Mouse (Mus musculus) 3T3-L1 (cell line): Measurements from ENCODE around the gene Ptprt.
"Not testable (repeated sequence)": the region's sequence is repeated elsewhere in the genome, so short reads cannot be mapped to it uniquely, and the experiment has no call there.

Experiments used
- DNase-seq: peaks from one replicate; pipeline ENCODE4 v3.0.0-alpha.2; 2015; ENCODE audit warnings: low read depth, low spot score

The Ptprt gene

DNA sequence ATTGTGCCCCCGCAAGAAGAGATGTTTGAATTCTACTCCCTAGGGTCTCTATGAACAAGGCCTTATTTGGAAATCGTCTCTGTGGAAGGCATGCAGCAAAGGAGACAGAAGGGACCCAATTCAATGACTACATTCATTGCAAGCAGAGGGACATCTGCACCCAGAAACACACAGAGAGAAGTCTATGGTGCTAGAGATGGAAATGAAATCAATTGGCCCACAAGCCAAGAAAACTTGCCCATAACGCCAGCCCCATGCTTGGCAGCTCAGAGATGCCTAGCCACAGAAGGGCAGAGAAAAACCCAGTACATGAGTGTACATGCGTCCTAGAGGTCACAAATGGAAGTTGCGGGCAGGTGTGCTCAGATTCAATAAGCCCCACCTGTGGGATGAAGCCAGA is 443.1 kb downstream of the Ptprt start:
- DNase-seq, result no peak

DNA sequence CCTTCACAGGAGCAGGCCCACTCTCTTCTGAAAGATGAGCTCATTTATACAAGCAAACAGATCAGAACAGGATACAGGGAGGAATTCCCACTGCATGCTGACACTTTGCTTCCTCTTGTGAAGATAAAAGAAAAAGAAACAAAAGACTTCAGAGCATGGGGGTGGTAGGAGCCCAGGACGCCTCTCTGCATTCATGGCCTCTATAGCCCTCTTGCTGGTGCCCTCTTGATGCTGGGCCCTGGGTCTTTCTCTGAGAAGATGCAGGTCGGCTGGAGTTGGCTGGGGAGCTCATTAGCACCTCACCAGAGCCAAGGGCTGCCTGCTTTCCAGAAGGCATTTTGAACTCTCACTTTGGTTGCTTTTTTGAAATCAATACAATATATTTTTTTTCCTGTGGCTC is 448.6 kb downstream of the Ptprt start:
- DNase-seq, result no peak

GRCm38 (mm10) chr2:162210564-162210963 is 450.4 kb downstream of the Ptprt start:
- no peak for DNase-seq

- no peak for DNase-seq
Observed at GRCm38 (mm10) chr2:162197316-162197715, 463.6 kb downstream of the Ptprt start.

DNA sequence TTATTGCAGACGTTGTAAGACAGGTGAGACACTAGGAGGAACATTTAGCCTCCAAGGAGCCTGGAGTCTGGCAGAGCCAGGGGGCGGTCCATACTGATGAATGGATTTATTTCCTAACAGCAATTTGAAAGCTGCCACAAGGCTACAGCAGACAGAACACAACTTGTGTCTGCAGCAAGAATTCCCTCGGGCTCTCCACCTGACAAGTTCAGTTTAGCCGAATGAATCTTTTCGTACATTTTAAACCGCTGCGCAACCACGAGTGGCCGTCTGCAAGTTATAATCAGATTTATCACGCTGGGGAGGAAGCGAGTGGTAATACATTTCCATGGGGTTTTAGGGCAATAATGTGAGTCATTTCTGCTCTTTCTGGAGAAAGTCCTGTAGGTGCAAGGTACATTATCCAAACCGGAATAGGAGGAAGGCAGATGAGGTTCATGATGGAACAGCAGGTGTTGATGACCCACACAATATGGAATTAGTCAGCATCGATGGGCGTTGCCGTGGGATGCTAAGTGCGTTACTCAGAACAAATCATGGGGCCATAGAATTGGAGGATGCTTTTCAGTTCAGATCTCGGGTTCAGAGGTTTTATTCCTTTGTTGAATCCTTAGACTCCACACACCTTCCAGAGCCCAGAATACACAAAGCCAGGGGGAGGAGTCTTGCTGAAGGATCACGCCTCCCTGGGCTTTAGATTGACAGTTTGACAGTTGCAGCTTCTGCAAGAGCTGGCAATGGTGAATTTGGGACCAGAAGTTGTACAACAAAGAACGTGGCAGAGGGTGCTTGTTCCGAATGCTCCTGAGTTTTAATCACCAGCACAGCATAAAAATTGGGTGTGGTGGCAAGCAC is 478.1 kb downstream of the Ptprt start:
- no peak for DNase-seq

GRCm38 (mm10) chr2:162181826-162182225 is 479.1 kb downstream of the Ptprt start:
- no peak for DNase-seq

GRCm38 (mm10) chr2:162172529-162172928 is 488.4 kb downstream of the Ptprt start:
- no peak for DNase-seq

- no peak for DNase-seq
Observed at GRCm38 (mm10) chr2:162141845-162142411, 519.0 kb downstream of the Ptprt start.

- not testable (repeated sequence) for DNase-seq
Observed at GRCm38 (mm10) chr2:162136176-162136575, 524.8 kb downstream of the Ptprt start.

- DNase-seq, result no peak
Observed at GRCm38 (mm10) chr2:162131607-162132304, 529.2 kb downstream of the Ptprt start.

- DNase-seq, result no peak
Observed at GRCm38 (mm10) chr2:162129896-162130295, 531.1 kb downstream of the Ptprt start.

- DNase-seq, result no peak
Observed at GRCm38 (mm10) chr2:162118041-162118440, 542.9 kb downstream of the Ptprt start.

GRCm38 (mm10) chr2:162082391-162082790 is 578.6 kb downstream of the Ptprt start:
- DNase-seq, result no peak

GRCm38 (mm10) chr2:162080717-162081398 is 580.1 kb downstream of the Ptprt start:
- no peak for DNase-seq

- no peak for DNase-seq
Observed at GRCm38 (mm10) chr2:162078571-162079280, 582.2 kb downstream of the Ptprt start.

DNA sequence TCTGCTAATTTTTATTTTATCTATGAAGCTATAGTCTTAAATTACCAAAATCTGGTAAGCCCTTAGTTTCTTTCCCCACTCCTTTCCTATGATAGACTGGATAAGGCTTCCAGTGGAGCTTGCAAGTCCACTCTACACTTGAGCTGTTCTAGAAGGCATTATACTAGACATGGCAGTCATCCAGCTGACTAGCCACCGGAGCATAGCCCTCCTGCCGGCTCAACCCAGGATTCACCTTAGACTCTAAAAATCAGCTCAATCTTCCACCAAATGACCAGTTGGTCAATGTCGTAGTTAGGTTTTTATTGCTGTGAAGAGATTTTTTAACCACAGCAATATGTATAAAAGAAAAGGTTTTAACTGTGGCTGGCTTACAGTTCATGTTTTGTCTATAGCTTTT is 608.1 kb downstream of the Ptprt start:
- no peak for DNase-seq

- no peak for DNase-seq
Observed at GRCm38 (mm10) chr2:162050198-162050597, 610.7 kb downstream of the Ptprt start.

DNA sequence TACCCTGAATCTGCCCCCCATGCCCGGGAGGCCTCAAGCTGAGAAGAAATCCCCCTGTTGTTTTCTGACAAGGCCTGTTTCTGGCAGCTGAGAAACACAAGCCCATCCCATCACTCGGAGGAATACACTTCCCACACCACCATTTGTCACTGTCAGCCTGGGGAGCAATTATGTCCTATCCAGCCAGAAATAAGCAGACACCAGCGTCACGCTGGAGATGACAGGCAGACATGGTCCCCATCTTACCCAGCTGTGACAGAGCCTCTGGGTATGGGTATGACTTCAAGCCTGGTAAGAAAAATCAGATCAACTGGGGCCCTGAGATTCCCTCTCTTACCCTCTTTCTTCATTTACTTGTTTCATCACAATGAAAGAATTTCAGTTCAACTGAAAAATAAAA is 625.3 kb downstream of the Ptprt start:
- DNase-seq, result no peak

DNA sequence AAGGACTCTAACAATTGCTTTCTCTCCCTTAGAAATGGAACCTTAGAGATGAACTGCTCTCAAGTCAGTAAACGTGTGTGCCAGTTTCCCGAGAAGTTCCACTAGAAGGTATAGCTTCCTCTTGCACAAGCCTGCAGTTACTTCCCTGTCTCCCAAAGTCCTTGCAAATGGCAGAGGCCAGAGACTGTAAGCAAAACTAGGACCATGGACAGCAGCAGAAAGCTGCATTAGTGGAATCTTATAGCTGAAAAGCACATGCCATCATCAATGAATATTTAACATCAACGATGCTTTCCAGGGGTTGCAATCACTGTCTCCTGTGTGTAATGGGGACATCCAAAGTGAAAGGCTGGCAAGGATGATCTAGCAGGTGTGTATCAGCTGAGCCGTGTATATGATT is 629.3 kb downstream of the Ptprt start:
- no peak for DNase-seq

GRCm38 (mm10) chr2:162001016-162001415 is 659.9 kb downstream of the Ptprt start:
- DNase-seq, result no peak

DNA sequence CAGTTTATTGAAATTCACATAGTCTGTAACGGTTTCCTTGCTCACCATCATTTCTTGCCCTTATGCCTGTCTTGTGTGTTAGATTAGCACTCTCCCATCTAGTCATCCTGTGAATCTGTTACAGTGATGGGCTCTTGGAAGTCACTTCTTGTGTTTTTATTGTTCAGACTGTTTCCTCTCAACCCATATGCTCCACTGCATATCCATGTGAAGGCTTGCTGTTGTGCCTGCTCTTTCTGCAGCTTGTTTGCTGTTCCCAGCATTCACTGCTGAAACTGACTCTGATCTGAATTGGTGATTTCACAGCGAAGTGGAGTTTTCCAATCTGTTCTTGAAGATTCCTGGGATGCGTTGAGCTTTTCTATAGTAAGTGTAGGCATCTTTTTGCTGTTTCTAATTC is 678.6 kb downstream of the Ptprt start:
- no peak for DNase-seq
